Comparison of ENCODE assay signal across 8 mouse cellular contexts in the genomic region with DNA sequence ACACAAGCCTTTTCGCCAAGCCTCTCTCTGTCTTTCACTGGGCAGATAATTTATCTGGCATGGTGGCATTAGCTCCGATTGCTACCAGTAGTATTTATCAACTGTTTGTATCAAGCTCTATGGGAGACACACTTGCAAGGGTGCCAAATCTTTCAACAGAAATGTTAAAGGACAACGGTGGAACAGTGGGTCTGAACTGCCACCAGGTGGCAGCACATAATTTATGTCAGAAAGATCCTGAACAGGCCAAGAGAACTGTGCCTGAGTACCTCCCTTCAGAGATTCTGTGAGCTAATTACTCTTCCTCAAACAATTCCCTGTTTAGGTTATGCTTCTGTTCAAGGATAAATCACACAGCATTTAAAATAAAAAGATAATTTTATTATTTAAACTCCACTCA. TPM values are rescaled to one million over a fixed set of nuclear protein-coding genes. Genes with fewer than 3 reads are reported as not detected.
DNase-seq lines count a peak whose midpoint lies in the region; ATAC-seq and TF ChIP-seq lines count a peak whose summit lies in the region.

No protein-coding gene starts in this region.

- peak; percentile 56 for DNase-seq in kidney, adult 18-20 months
- peak; percentile 56 for DNase-seq in brain, embryonic 18.5 days (ENCODE audit: low read depth, low spot score)
- DNase-seq in heart, postnatal 14 days, result peak; percentile 70 to 79
- DNase-seq in left cerebral cortex, adult 2 months (ENCODE audit: extremely low spot score in 1 of 2, low spot score in 2 of 2), result peak; percentile 55 to 63
- peak; percentile 95 for DNase-seq in midbrain, postnatal 0 days (ENCODE audit: low spot score)
- peak; percentile 58 for DNase-seq in stomach, postnatal 0 days (ENCODE audit: low spot score)

- H3K4me3 ChIP-seq in kidney, embryonic 16.5 days (ENCODE audit: low read length), result no peak overlapping the region
- no peak overlapping the region for H3K4me3 ChIP-seq in left cerebral cortex, adult 2 months
- no peak overlapping the region for H3K4me3 ChIP-seq in midbrain, postnatal 0 days (ENCODE audit: low read depth, low read length)
- H3K4me3 ChIP-seq in stomach, postnatal 0 days (ENCODE audit: low read depth, low read length), result no peak overlapping the region

- TF ChIP-seq CTCF in left cerebral cortex, adult 2 months (IDR thresholded peaks at IDR 0.05), result peak; percentile 90
- TF ChIP-seq CTCF in midbrain, postnatal 0 days (IDR thresholded peaks at IDR 0.05), result peak; percentile 87
- peak; percentile 84 for TF ChIP-seq CTCF in stomach, postnatal 0 days (IDR thresholded peaks at IDR 0.05; ENCODE audit: low read depth)

- H3K36me3 ChIP-seq in kidney, embryonic 16.5 days (ENCODE audit: insufficient read depth, low read length), result peaks cover 8% of the 10 kb centered on the region; the same call in 1 of the 2 replicates
- no peaks in the 10 kb centered on the region for H3K36me3 ChIP-seq in midbrain, postnatal 0 days (ENCODE audit: insufficient read depth, low read length)
- H3K36me3 ChIP-seq in stomach, postnatal 0 days (ENCODE audit: control insufficient read depth, insufficient read depth, low read length), result no peaks in the 10 kb centered on the region

- intact Hi-C loops in heart, postnatal 14 days (cut with DNase I), result loop anchor here (1.0 to 10.0 kb wide), 2 partner anchors 69 to 405 kb away; a partner anchor contains a TSS
- intact Hi-C loops in left cerebral cortex, adult 2 months (cut with DNase I), result loop anchor here (1.0 to 5.0 kb wide), 2 partner anchors 70 to 273 kb away; a partner anchor contains a TSS

- H3K27me3 ChIP-seq in kidney, embryonic 16.5 days (ENCODE audit: insufficient read depth, low read length), result no peaks in the 10 kb centered on the region
- no peaks in the 10 kb centered on the region for H3K27me3 ChIP-seq in midbrain, postnatal 0 days (ENCODE audit: insufficient read depth, low read length)
- H3K27me3 ChIP-seq in stomach, postnatal 0 days (ENCODE audit: control insufficient read depth, insufficient read depth, low read length), result no peaks in the 10 kb centered on the region

- H3K4me1 ChIP-seq in kidney, embryonic 16.5 days (ENCODE audit: insufficient read depth, low read length), result peaks cover 10% of the 10 kb centered on the region; the same call in 1 of the 2 replicates
- H3K4me1 ChIP-seq in midbrain, postnatal 0 days (ENCODE audit: insufficient read depth, low read length), result no peaks in the 10 kb centered on the region
- H3K4me1 ChIP-seq in stomach, postnatal 0 days (replicated peaks; ENCODE audit: control insufficient read depth, insufficient read depth), result no peaks in the 10 kb centered on the region

- no peak overlapping the region for H3K4me2 ChIP-seq in kidney, embryonic 16.5 days (replicated peaks; ENCODE audit: low read depth, low read length)
- no peak overlapping the region for H3K4me2 ChIP-seq in midbrain, postnatal 0 days (ENCODE audit: low read depth, low read length, poor library complexity, severe bottlenecking)
- H3K4me2 ChIP-seq in stomach, postnatal 0 days (replicated peaks; ENCODE audit: low read depth), result no peak overlapping the region

- H3K9ac ChIP-seq in kidney, embryonic 16.5 days (replicated peaks; ENCODE audit: low read length), result no peak overlapping the region
- no peak overlapping the region for H3K9ac ChIP-seq in midbrain, postnatal 0 days (replicated peaks; ENCODE audit: low read length, poor library complexity, severe bottlenecking)
- no peak overlapping the region for H3K9ac ChIP-seq in stomach, postnatal 0 days (ENCODE audit: low read length)

- TF ChIP-seq EP300 in stomach, postnatal 0 days (optimal IDR thresholded peaks at IDR 0.05), result no peak

- 21% methylated on average over 3 of the region's 3 CpGs for WGBS in kidney, embryonic 16.5 days
- 15% methylated on average over 3 of the region's 3 CpGs for WGBS in midbrain, postnatal 0 days
- 9% methylated on average over 3 of the region's 3 CpGs for WGBS in stomach, postnatal 0 days

- no peak for ATAC-seq in kidney, embryonic 16.5 days (ENCODE audit: low FRiP score, low TSS enrichment)
- ATAC-seq in erythroid progenitor cell, adult 5-6 weeks (replicated peaks; ENCODE audit: low FRiP score, poor library complexity, severe bottlenecking), result peak; percentile 66
- ATAC-seq in midbrain, postnatal 0 days (ENCODE audit: low FRiP score), result peak; percentile 61; the same call in 1 of the 2 replicates
- peak; percentile 55; the same call in 1 of the 2 replicates for ATAC-seq in stomach, postnatal 0 days (ENCODE audit: low FRiP score, low TSS enrichment)

- no peak overlapping the region for H3K27ac ChIP-seq in kidney, embryonic 16.5 days (ENCODE audit: low read length)
- no peak overlapping the region for H3K27ac ChIP-seq in left cerebral cortex, adult 2 months
- no peak overlapping the region for H3K27ac ChIP-seq in midbrain, postnatal 0 days (ENCODE audit: low read depth, low read length)
- no peak overlapping the region for H3K27ac ChIP-seq in stomach, postnatal 0 days (replicated peaks)

- no peaks in the 10 kb centered on the region for H3K9me3 ChIP-seq in kidney, embryonic 16.5 days (ENCODE audit: low read length)
- no peaks in the 10 kb centered on the region for H3K9me3 ChIP-seq in midbrain, postnatal 0 days (ENCODE audit: low read length)
- no peaks in the 10 kb centered on the region for H3K9me3 ChIP-seq in stomach, postnatal 0 days (ENCODE audit: control insufficient read depth, low read length)

RNA-seq across cellular contexts. Expression of a gene that starts 1.4 kb away (rescaled TPM):
- polyA plus RNA-seq in kidney, embryonic 16.5 days (2015; fragmentation: Nextera tagmentation; extraction: Ambion mirVana), result 8.2 and 9.2 TPM in 2 replicates
- total RNA-seq in erythroid progenitor cell, adult 5-6 weeks (2015; ENCODE audit: low replicate concordance), result 5.0 and 17.2 TPM in 2 replicates
- total RNA-seq in erythroid progenitor cell, adult 5-6 weeks (2017; ENCODE audit: low replicate concordance), result 2.8 and 3.6 TPM in 2 replicates
- 1 to 10 TPM; 1.7 to 2.7 TPM for total RNA-seq in heart, postnatal 14 days (2021)
- total RNA-seq in left cerebral cortex, adult 2 months (2021), result 1 to 10 TPM; 3.8 to 4.6 TPM
- 0.77 and 2.5 TPM in 2 replicates for total RNA-seq in midbrain, postnatal 0 days (2014; rRNA removed)
- 1.6 and 1.7 TPM in 2 replicates for polyA plus RNA-seq in midbrain, postnatal 0 days (2015; fragmentation: Nextera tagmentation; extraction: Ambion mirVana)
- polyA plus RNA-seq in stomach, postnatal 0 days (2015; fragmentation: Nextera tagmentation; extraction: Ambion mirVana), result 2.3 and 2.6 TPM in 2 replicates

RNA-seq across cellular contexts. Expression of a gene that starts 11.1 kb away (rescaled TPM):
- 28.8 and 40.2 TPM in 2 replicates for polyA plus RNA-seq in kidney, embryonic 16.5 days (2015; fragmentation: Nextera tagmentation; extraction: Ambion mirVana)
- 61.2 and 127 TPM in 2 replicates for total RNA-seq in erythroid progenitor cell, adult 5-6 weeks (2015; ENCODE audit: low replicate concordance)
- total RNA-seq in erythroid progenitor cell, adult 5-6 weeks (2017; ENCODE audit: low replicate concordance), result 11.7 and 21.4 TPM in 2 replicates
- total RNA-seq in heart, postnatal 14 days (2021), result 1 to 10 TPM; 6.8 to 9.3 TPM
- 1 to 10 TPM; 4.2 to 7.6 TPM for total RNA-seq in left cerebral cortex, adult 2 months (2021)
- 10.3 and 10.9 TPM in 2 replicates for total RNA-seq in midbrain, postnatal 0 days (2014; rRNA removed)
- polyA plus RNA-seq in midbrain, postnatal 0 days (2015; fragmentation: Nextera tagmentation; extraction: Ambion mirVana), result 4.7 and 5.4 TPM in 2 replicates
- polyA plus RNA-seq in stomach, postnatal 0 days (2015; fragmentation: Nextera tagmentation; extraction: Ambion mirVana), result 9.8 and 11.0 TPM in 2 replicates

RNA-seq across cellular contexts. Expression of a gene that starts 11.2 kb away (rescaled TPM):
- 27.0 and 30.6 TPM in 2 replicates for polyA plus RNA-seq in kidney, embryonic 16.5 days (2015; fragmentation: Nextera tagmentation; extraction: Ambion mirVana)
- 2.9 and 12.6 TPM in 2 replicates for total RNA-seq in erythroid progenitor cell, adult 5-6 weeks (2015; ENCODE audit: low replicate concordance)
- 1.5 and 3.6 TPM in 2 replicates for total RNA-seq in erythroid progenitor cell, adult 5-6 weeks (2017; ENCODE audit: low replicate concordance)
- total RNA-seq in heart, postnatal 14 days (2021), result 10 to 100 TPM; 39.9 to 42.3 TPM
- 10 to 100 TPM; 15.2 to 15.4 TPM for total RNA-seq in left cerebral cortex, adult 2 months (2021)
- total RNA-seq in midbrain, postnatal 0 days (2014; rRNA removed), result 20.8 and 24.3 TPM in 2 replicates
- 16.6 and 16.8 TPM in 2 replicates for polyA plus RNA-seq in midbrain, postnatal 0 days (2015; fragmentation: Nextera tagmentation; extraction: Ambion mirVana)
- polyA plus RNA-seq in stomach, postnatal 0 days (2015; fragmentation: Nextera tagmentation; extraction: Ambion mirVana), result 9.8 and 11.8 TPM in 2 replicates

RNA-seq across cellular contexts. Expression of a gene that starts 34.1 kb away (rescaled TPM):
- 1,468 and 1,536 TPM in 2 replicates for polyA plus RNA-seq in kidney, embryonic 16.5 days (2015; fragmentation: Nextera tagmentation; extraction: Ambion mirVana)
- 99.3 and 104 TPM in 2 replicates for total RNA-seq in erythroid progenitor cell, adult 5-6 weeks (2015; ENCODE audit: low replicate concordance)
- 39.4 and 52.6 TPM in 2 replicates for total RNA-seq in erythroid progenitor cell, adult 5-6 weeks (2017; ENCODE audit: low replicate concordance)
- 100 to 1,000 TPM; 392 to 403 TPM for total RNA-seq in heart, postnatal 14 days (2021)
- 100 to 1,000 TPM; 136 to 139 TPM for total RNA-seq in left cerebral cortex, adult 2 months (2021)
- total RNA-seq in midbrain, postnatal 0 days (2014; rRNA removed), result 171 and 207 TPM in 2 replicates
- polyA plus RNA-seq in midbrain, postnatal 0 days (2015; fragmentation: Nextera tagmentation; extraction: Ambion mirVana), result 546 and 551 TPM in 2 replicates
- polyA plus RNA-seq in stomach, postnatal 0 days (2015; fragmentation: Nextera tagmentation; extraction: Ambion mirVana), result 1,868 and 2,021 TPM in 2 replicates
